Mouse (Mus musculus) forebrain, embryonic 11.5 days (tissue): ENCODE measurements at regions not wholly inside any gene's neighbourhood (a gene's known extent, or its start where the extent isn't known, plus 50 kb on each side); places are given as distances from the start of the nearest gene placed in this dataset.
A peak's percentile ranks its signal among the peaks of the same experiment; 100 is the strongest.

ENCODE experiments used
- ATAC-seq: fragments of 200-750 bp; cut with Nextera tagmentation; replicated peaks from 2 replicates; pipeline ENCODE4 v1.8.0; 2017; ENCODE audit warnings: moderate TSS enrichment; ENCODE audit not compliant: low FRiP score
- DNase-seq: peaks from one replicate; pipeline ENCODE4 v3.0.0-alpha.2; 2017; ENCODE audit warnings: low spot score
- H3K27ac ChIP-seq: fragments of 300-500 bp; sonication (generic); 2 replicates; pipeline ENCODE4 v1.5.1; 2014; ENCODE audit warnings: low read depth, low read length
- H3K27me3 ChIP-seq: fragments of 300-500 bp; sonication (generic); 2 replicates; pipeline ENCODE4 v1.6.1; 2014; ENCODE audit warnings: mild to moderate bottlenecking, low read length, mixed read lengths; ENCODE audit not compliant: control insufficient read depth, insufficient read depth
- H3K36me3 ChIP-seq: fragments of 300-500 bp; sonication (generic); 2 replicates; pipeline ENCODE4 v1.6.1; 2014; ENCODE audit warnings: mild to moderate bottlenecking, low read length, moderate library complexity, mixed read lengths; ENCODE audit not compliant: control insufficient read depth, insufficient read depth
- H3K4me1 ChIP-seq: fragments of 300-500 bp; sonication (generic); replicated peaks from 2 replicates; pipeline ENCODE4 v1.6.1; 2014; ENCODE audit warnings: low read length, mixed read lengths; ENCODE audit not compliant: control insufficient read depth, insufficient read depth
- H3K4me2 ChIP-seq: fragments of 300-500 bp; sonication (generic); 2 replicates; pipeline ENCODE4 v1.6.1; 2014; ENCODE audit warnings: low read depth, mild to moderate bottlenecking, low read length, moderate library complexity, mixed read lengths; ENCODE audit not compliant: severe bottlenecking
- H3K4me3 ChIP-seq: fragments of 300-500 bp; sonication (generic); 2 replicates; pipeline ENCODE4 v1.5.1; 2014; ENCODE audit warnings: low read depth, low read length
- H3K9ac ChIP-seq: fragments of 300-500 bp; sonication (generic); 2 replicates; pipeline ENCODE4 v1.6.1; 2014; ENCODE audit warnings: low read length
- H3K9me3 ChIP-seq: fragments of 300-500 bp; sonication (generic); 2 replicates; pipeline ENCODE4 v1.6.1; 2016; ENCODE audit warnings: low read length, mixed read lengths; ENCODE audit not compliant: control insufficient read depth
- WGBS: fragments of 180-500 bp; shearing (Covaris S2); extraction: QIAGEN DNeasy Blood & Tissue Kit; methylation state at CpG from one replicate; pipeline ENCODE4 v1.1.7; 2014; 5-methylcytosine and 5-hydroxymethylcytosine counted together

DNA sequence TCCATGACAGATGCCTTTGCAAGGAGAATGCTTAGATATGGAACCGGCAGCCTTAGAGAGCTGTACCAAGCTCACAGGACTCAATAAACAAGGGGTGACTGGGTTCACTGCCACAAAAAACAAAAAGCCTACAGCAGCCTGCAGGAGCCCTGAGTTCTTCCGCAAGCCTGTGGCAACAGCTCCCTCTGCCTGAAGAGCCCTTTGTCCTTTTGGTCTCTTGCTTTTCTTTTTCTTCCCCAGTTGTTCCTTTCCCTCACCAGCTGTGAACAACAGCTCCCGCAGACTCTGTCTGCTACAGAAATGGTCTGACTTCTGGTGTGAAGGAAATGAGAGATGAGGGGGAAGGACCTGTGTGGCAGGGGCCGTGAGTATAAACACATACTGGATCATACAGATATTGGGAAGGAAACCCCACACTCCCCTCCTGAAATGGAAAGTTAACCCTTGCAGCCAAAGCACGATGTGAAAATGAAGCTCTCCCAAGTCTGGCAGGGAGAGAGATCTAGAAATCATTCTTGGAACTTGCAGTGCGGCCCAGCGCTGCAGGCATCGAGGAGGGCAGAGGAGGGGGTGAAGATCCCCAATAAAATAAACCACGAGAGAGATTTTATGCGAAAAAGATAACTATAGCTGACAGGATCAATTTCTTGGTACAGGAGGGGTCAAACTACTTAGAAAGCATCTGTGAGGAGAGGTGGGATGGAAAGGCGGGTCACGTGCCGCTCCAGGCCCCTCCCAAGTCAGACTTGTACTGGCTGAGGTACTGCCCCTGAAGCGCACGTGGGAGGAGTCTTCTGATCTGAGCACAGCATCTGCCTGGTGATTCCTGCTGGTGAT lies 276.7 kb downstream of the Rngtt start:
- WGBS: 9% methylated on average over 15 of the region's 15 CpGs
- DNase-seq (peak; percentile 66), ATAC-seq (peak; percentile 80)
- peak overlapping the region; percentile 4; the same call in 1 of the 2 replicates for H3K9ac ChIP-seq
- H3K9me3 ChIP-seq: no peaks in the 10 kb centered on the region
- H3K4me1 ChIP-seq: peaks cover 11% of the 10 kb centered on the region; the same call in 1 of the 2 replicates
- H3K27ac ChIP-seq: peak overlapping the region; percentile 60; the same call in 1 of the 2 replicates
- H3K4me2 ChIP-seq: peak overlapping the region; percentile 15
- H3K36me3 ChIP-seq: no peaks in the 10 kb centered on the region
- H3K4me3 ChIP-seq: 0 out of 2 replicates have a peak overlapping the region, but pooled peaks have one; percentile 3
- H3K27me3 ChIP-seq: no peaks in the 10 kb centered on the region

DNA sequence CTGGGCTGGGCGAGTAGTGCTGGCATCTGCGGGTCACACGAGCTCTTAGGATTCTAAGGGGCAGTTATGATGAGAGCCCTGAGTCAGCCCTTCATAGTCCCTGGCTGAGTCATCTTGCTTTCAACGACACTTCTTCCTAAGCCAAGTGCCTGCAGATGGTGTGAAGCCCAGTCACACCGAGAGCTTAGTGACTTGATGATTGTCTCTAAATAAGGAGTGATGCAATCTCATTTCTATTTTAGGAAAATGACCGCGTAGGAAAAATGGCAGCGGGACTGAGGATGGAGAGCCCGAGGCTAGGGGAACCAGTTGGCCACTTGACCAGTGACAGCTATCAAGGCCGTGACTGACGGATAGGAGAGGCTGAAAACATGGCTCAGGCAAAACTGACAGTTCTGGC lies 277.6 kb downstream of the Rngtt start:
- Histone ChIP-seq H3K36me3 (no peaks in the 10 kb centered on the region), H3K9me3 (no peaks in the 10 kb centered on the region; the same call in 1 of the 2 replicates), H3K9ac (no peak overlapping the region), H3K27ac (no peak overlapping the region), H3K27me3 (no peaks in the 10 kb centered on the region), H3K4me1 (peaks cover 11% of the 10 kb centered on the region; the same call in 1 of the 2 replicates), H3K4me3 (no peak overlapping the region), H3K4me2 (no peak overlapping the region)
- WGBS: 72% methylated on average over 11 of the region's 11 CpGs
- ATAC-seq (no peak), DNase-seq (no peak)

DNA sequence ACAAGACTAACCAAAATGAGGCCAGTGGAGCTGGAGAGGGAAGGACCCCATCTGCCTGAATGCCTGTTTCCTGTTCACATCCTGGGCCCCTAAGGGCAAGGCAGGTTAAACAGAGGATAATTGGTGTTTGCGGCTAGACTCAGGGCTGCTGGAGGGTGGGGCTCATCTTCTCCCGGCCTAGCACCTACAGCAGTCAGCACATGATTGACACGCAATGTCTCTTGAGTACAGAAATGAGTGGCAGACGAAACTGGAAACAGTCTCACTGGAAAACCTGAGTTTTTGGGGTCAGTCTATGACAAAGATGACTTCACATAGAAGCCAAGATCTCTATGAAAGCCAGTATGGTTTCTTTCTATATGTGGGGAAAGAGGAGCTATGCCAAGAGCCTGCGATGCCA lies 278.0 kb downstream of the Rngtt start:
- Histone ChIP-seq H3K9me3 (no peaks in the 10 kb centered on the region; the same call in 1 of the 2 replicates), H3K27ac (no peak overlapping the region), H3K36me3 (no peaks in the 10 kb centered on the region), H3K27me3 (no peaks in the 10 kb centered on the region), H3K4me1 (peaks cover 11% of the 10 kb centered on the region; the same call in 1 of the 2 replicates), H3K4me3 (no peak overlapping the region), H3K9ac (no peak overlapping the region), H3K4me2 (no peak overlapping the region)
- DNase-seq (no peak), ATAC-seq (no peak)
- WGBS: 83% methylated on average over 5 of the region's 5 CpGs

DNA sequence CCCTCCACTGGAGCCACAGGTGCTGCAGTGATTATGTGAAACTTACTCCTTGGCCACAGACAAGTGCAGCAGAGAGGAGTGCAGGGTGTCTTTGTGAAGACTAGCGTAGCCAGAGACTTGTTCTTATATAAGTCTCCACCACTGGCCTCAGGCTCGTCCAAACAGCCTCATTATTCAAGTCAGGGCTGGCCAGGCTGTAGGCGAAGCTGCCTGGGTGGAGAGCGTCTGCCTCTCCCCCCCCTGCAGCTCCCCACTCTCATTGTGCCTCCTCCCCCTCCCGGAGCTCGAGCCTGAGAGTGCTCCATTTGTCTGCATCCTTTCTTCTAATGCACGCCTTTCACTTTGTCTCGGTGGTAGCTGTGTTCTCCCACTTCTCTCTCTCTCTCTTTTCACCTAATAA lies 279.1 kb downstream of the Rngtt start:
- Histone ChIP-seq H3K36me3 (no peaks in the 10 kb centered on the region), H3K9ac (peak overlapping the region; percentile 30), H3K9me3 (no peaks in the 10 kb centered on the region; the same call in 1 of the 2 replicates), H3K4me1 (peaks cover 11% of the 10 kb centered on the region; the same call in 1 of the 2 replicates), H3K27ac (no peak overlapping the region), H3K4me3 (no peak overlapping the region), H3K27me3 (no peaks in the 10 kb centered on the region), H3K4me2 (peak overlapping the region; percentile 15; the same call in 1 of the 2 replicates)
- ATAC-seq: peak; percentile 60
- WGBS: 4% methylated on average over 8 of the region's 8 CpGs
- peak; percentile 56 for DNase-seq

DNA sequence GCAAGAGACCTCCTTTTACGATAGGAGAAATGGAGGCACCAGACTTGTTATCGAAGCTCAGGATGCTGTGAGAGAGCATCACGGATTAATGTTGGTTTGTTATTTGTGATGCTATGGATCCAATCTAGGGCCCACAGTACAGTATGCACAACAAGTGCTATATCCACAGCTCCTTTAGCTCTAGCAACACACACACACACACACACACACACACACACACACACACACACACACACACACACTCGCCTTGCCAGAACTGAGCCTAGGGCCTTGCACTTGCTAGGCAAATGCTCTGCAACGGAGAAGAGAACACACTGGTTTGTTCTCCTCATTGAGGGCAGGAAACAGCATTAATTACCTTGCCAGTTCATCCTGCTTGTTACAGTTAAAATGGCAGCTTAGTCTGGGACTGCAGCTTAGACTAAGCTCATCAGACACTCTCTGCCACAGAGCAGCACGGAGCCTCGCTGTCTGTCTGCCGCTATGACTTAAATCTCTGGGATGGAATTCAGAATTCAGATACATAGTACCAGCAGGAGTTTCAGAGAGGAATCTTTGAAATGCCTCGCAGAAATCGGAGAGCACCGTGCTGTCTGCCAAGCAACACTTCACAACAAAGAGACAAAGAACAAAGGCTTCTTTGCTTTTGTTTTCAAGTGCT lies 285.0 kb downstream of the Rngtt start:
- H3K4me3 ChIP-seq: no peak overlapping the region
- 40% methylated on average over 11 of the region's 11 CpGs for WGBS
- H3K4me1 ChIP-seq: no peaks in the 10 kb centered on the region
- H3K9ac ChIP-seq: peak overlapping the region; percentile 12; the same call in 1 of the 2 replicates
- H3K27ac ChIP-seq: no peak overlapping the region
- no peaks in the 10 kb centered on the region for H3K36me3 ChIP-seq
- ATAC-seq (peak; percentile 30; the same call in 1 of the 2 replicates), DNase-seq (no peak)
- H3K9me3 ChIP-seq: no peaks in the 10 kb centered on the region; the same call in 1 of the 2 replicates
- H3K4me2 ChIP-seq: no peak overlapping the region
- no peaks in the 10 kb centered on the region for H3K27me3 ChIP-seq

DNA sequence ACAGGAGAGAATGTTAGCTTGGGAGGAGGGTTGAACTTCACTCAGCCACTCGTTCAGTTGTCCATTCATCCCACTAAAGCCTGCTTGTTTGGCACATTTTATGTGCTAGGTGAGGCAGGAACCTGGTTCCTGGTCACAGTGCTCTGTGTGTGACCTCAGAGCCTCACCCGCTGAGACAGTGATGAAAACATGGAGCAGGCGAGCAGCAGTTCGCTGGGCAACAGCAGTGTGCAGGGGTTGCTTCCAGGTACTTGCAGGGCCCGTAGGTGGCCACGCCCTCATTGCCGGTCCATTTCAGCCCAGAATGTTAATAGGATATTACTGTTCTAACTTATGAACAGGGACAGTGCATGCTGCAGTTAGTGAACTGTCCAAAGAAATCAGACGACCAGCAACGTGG lies 285.7 kb downstream of the Rngtt start:
- Histone ChIP-seq H3K4me3 (no peak overlapping the region), H3K36me3 (no peaks in the 10 kb centered on the region), H3K27ac (no peak overlapping the region), H3K4me2 (no peak overlapping the region), H3K27me3 (no peaks in the 10 kb centered on the region), H3K9me3 (no peaks in the 10 kb centered on the region; the same call in 1 of the 2 replicates), H3K4me1 (no peaks in the 10 kb centered on the region), H3K9ac (no peak overlapping the region; the same call in 1 of the 2 replicates)
- ATAC-seq: no peak
- DNase-seq: no peak
- 81% methylated on average over 9 of the region's 9 CpGs for WGBS

DNA sequence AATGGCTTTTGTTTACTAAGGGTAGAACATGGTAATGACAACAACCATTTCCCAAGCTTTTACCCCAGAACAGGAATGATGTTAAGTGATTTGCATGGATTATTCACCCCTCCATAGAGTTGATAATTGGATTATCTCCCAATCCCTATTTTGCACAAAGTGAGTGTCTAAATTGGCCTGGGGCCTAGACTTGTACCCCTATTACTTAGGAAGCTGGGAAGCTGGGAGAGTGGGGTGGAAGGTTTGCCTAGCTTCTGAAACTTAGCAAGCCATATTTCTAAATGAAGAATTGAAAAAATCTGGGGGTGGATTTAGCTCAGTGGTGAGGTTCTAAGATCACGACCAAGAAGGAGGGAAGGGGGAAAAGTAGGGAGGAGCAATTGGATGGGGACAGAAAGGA lies 289.9 kb downstream of the Rngtt start:
- Histone ChIP-seq H3K4me2 (no peak overlapping the region), H3K4me1 (no peaks in the 10 kb centered on the region), H3K9me3 (no peaks in the 10 kb centered on the region), H3K27ac (no peak overlapping the region), H3K4me3 (no peak overlapping the region), H3K36me3 (no peaks in the 10 kb centered on the region), H3K9ac (no peak overlapping the region), H3K27me3 (no peaks in the 10 kb centered on the region)
- WGBS: 60% methylated on average over 1 of the region's 1 CpGs
- ATAC-seq: no peak
- no peak for DNase-seq

DNA sequence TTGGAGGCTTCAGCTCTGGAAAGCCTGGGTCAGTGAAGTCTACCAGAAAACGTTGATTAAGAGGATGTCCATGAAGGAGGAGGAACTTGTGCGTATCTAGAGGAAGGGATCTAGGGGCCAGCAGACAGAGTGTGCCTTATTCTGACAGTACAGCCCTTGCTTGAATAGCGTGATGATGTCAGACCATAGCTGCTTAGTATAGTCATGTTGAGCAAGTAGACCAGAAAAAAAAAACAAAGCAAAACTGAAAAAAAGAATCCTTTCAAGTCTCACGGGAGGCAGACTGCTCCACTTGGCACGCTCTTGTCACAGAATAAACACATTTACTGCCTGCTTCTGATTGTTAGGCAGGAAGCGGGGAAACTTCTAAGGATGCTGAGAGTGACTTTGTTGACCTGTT lies 290.7 kb downstream of the Rngtt start:
- no peaks in the 10 kb centered on the region for H3K27me3 ChIP-seq
- 63% methylated on average over 6 of the region's 6 CpGs for WGBS
- H3K27ac ChIP-seq: no peak overlapping the region
- no peaks in the 10 kb centered on the region for H3K9me3 ChIP-seq
- no peak overlapping the region for H3K4me3 ChIP-seq
- H3K36me3 ChIP-seq: no peaks in the 10 kb centered on the region
- DNase-seq (no peak), ATAC-seq (no peak)
- no peak overlapping the region for H3K9ac ChIP-seq
- no peak overlapping the region for H3K4me2 ChIP-seq
- no peaks in the 10 kb centered on the region for H3K4me1 ChIP-seq
